Mouse (Mus musculus) liver, embryonic 14.5 days (tissue): ENCODE data around the gene Gm10964. TPM values are rescaled to one million over a fixed set of nuclear protein-coding genes. Genes with fewer than 3 reads are reported as not detected.

Experiments
- ATAC-seq: fragments of 200-750 bp; cut with Nextera tagmentation; 2 replicates; pipeline ENCODE4 v1.8.0; 2017; ENCODE audit warnings: moderate number of reproducible peaks, mild to moderate bottlenecking, moderate library complexity; ENCODE audit not compliant: insufficient read depth
- DNase-seq, 3 experiments: peaks; one replicate each; pipeline ENCODE4 v3.0.0-alpha.2; 2012 to 2013; ENCODE audit warnings: low read depth in 3 of 3, low spot score in 3 of 3
- H3K27ac ChIP-seq: fragments of 300-500 bp; sonication (generic); 2 replicates; pipeline ENCODE4 v1.5.1; 2014; ENCODE audit warnings: moderate library complexity, mild to moderate bottlenecking, control low read depth, inconsistent platforms
- H3K27me3 ChIP-seq: fragments of 300-500 bp; sonication (generic); 2 replicates; pipeline ENCODE4 v1.6.1; 2014; ENCODE audit warnings: mild to moderate bottlenecking, low read length, moderate library complexity; ENCODE audit not compliant: control insufficient read depth, insufficient read depth
- H3K36me3 ChIP-seq: fragments of 300-500 bp; sonication (generic); replicated peaks from 2 replicates; pipeline ENCODE4 v1.6.1; 2014; ENCODE audit warnings: low read depth; ENCODE audit not compliant: control insufficient read depth, insufficient read depth
- H3K4me1 ChIP-seq, 2 experiments: fragments of 200-500 bp in 1 of 2; fragments of 300-500 bp in 1 of 2; sonication (generic) in 1 of 2; replicated peaks; 2 replicates each; pipeline ENCODE4 v1.6.1; 2012 to 2014; ENCODE audit warnings: antibody characterized with exemption in 1 of 2, inconsistent platforms in 1 of 2, low read length in 1 of 2; ENCODE audit not compliant: control insufficient read depth in 2 of 2, insufficient read depth in 2 of 2
- H3K4me2 ChIP-seq: fragments of 300-500 bp; sonication (generic); 2 replicates; pipeline ENCODE4 v1.6.1; 2014; ENCODE audit warnings: low read depth, mild to moderate bottlenecking, control low read depth, moderate library complexity
- H3K4me3 ChIP-seq, 2 experiments: fragments of 200-500 bp in 1 of 2; fragments of 300-500 bp in 1 of 2; sonication (generic) in 1 of 2; 2 replicates each; pipeline ENCODE4 v1.5.1; 2012 to 2014; ENCODE audit warnings: low read depth in 2 of 2, low read length in 2 of 2, mild to moderate bottlenecking in 2 of 2, control low read depth in 1 of 2, inconsistent platforms in 1 of 2, moderate library complexity in 1 of 2; ENCODE audit not compliant: insufficient read depth in 1 of 2
- H3K9ac ChIP-seq: fragments of 300-500 bp; sonication (generic); replicated peaks from 2 replicates; pipeline ENCODE4 v1.6.1; 2014; ENCODE audit warnings: mild to moderate bottlenecking, control low read depth, moderate library complexity
- H3K9me3 ChIP-seq: fragments of 300-500 bp; sonication (generic); 2 replicates; pipeline ENCODE4 v1.6.1; 2016; ENCODE audit warnings: low read length, mixed read lengths; ENCODE audit not compliant: control insufficient read depth
- CTCF ChIP-seq: IDR thresholded peaks from 2 replicates; pipeline ENCODE4 v1.5.1; 2016; ENCODE audit warnings: antibody characterized with exemption, low read depth, control low read depth
- EP300 ChIP-seq: IDR thresholded peaks from 2 replicates; pipeline ENCODE4 v1.6.1; 2016; ENCODE audit warnings: antibody characterized with exemption, low read depth
- WGBS: fragments of 180-500 bp; shearing (Covaris S2); extraction: QIAGEN DNeasy Blood & Tissue Kit; methylation state at CpG from one replicate; pipeline ENCODE4 v1.1.7; 2014; ENCODE audit not compliant: insufficient replicate concordance; 5-methylcytosine and 5-hydroxymethylcytosine counted together
- polyA plus RNA-seq, 2 experiments: library from polyadenylated mRNA; depleted of rRNA in 1 of 2; stranded (reverse) in 1 of 2; unstranded in 1 of 2; fragments of >200 nt; fragmentation: Nextera tagmentation in 1 of 2; extraction: Ambion mirVana in 1 of 2; gene quantifications; 2 replicates each; pipeline versions ENCODE4 v1.2.1 to v1.2.3; 2012 to 2014

Gm10964 gene
- polyA plus RNA-seq, 2 experiments: not detected

GRCm38 (mm10) chr3:103740342-103740741, 1.2 kb downstream of the Gm10964 start:
- Histone ChIP-seq H3K27me3 (no peaks in the 10 kb centered on the region), H3K4me3 (no peak overlapping the region), H3K4me1 (no peaks in the 10 kb centered on the region; a peak in 2 of 4 replicates), H3K27ac (no peak overlapping the region), H3K36me3 (peaks cover 43% of the 10 kb centered on the region), H3K4me2 (no peak overlapping the region), H3K9me3 (no peaks in the 10 kb centered on the region), H3K9ac (no peak overlapping the region)
- ATAC-seq (no peak), DNase-seq (no peak)
- TF ChIP-seq CTCF (no peak), EP300 (no peak)
- WGBS: 71% methylated on average over 5 of the region's 5 CpGs

- no peak overlapping the region for H3K4me3 ChIP-seq
- no peak overlapping the region for H3K9ac ChIP-seq
- no peak for DNase-seq
- H3K36me3 ChIP-seq: peaks cover 70% of the 10 kb centered on the region
- TF ChIP-seq EP300 (no peak), CTCF (no peak)
- no peak overlapping the region for H3K4me2 ChIP-seq
- WGBS: 85% methylated on average over 6 of the region's 6 CpGs
- no peak for ATAC-seq
- no peaks in the 10 kb centered on the region for H3K4me1 ChIP-seq
- no peak overlapping the region for H3K27ac ChIP-seq
- no peaks in the 10 kb centered on the region for H3K9me3 ChIP-seq
- no peaks in the 10 kb centered on the region for H3K27me3 ChIP-seq
Observed at GRCm38 (mm10) chr3:103743208-103743607, 4.0 kb downstream of the Gm10964 start.

- Histone ChIP-seq H3K4me2 (no peak overlapping the region), H3K27ac (no peak overlapping the region), H3K4me1 (no peaks in the 10 kb centered on the region), H3K9me3 (no peaks in the 10 kb centered on the region), H3K27me3 (no peaks in the 10 kb centered on the region), H3K36me3 (peaks cover 88% of the 10 kb centered on the region), H3K9ac (no peak overlapping the region), H3K4me3 (no peak overlapping the region)
- ATAC-seq: no peak
- DNase-seq: no peak
- WGBS: 86% methylated on average over 14 of the region's 14 CpGs
- TF ChIP-seq EP300 (no peak), CTCF (no peak)
Observed at GRCm38 (mm10) chr3:103745001-103745770, 6.0 kb downstream of the Gm10964 start.

- 83% methylated on average over 5 of the region's 5 CpGs for WGBS
- no peak overlapping the region for H3K27ac ChIP-seq
- no peak overlapping the region for H3K9ac ChIP-seq
- no peaks in the 10 kb centered on the region for H3K9me3 ChIP-seq
- TF ChIP-seq EP300: no peak
- no peaks in the 10 kb centered on the region for H3K27me3 ChIP-seq
- H3K4me3 ChIP-seq: no peak overlapping the region
- H3K4me1 ChIP-seq: no peaks in the 10 kb centered on the region
- ATAC-seq (no peak), DNase-seq (no peak)
- H3K4me2 ChIP-seq: no peak overlapping the region
- H3K36me3 ChIP-seq: peaks cover 88% of the 10 kb centered on the region
Observed at GRCm38 (mm10) chr3:103746711-103747110, 7.5 kb downstream of the Gm10964 start.

GRCm38 (mm10) chr3:103751558-103751957, 12.4 kb downstream of the Gm10964 start:
- WGBS: 85% methylated on average over 2 of the region's 2 CpGs
- TF ChIP-seq CTCF (no peak), EP300 (no peak)
- DNase-seq (no peak), ATAC-seq (no peak)
- Histone ChIP-seq H3K9me3 (no peaks in the 10 kb centered on the region), H3K27me3 (no peaks in the 10 kb centered on the region), H3K36me3 (peaks cover 82% of the 10 kb centered on the region), H3K9ac (no peak overlapping the region), H3K4me1 (no peaks in the 10 kb centered on the region), H3K27ac (no peak overlapping the region), H3K4me3 (no peak overlapping the region), H3K4me2 (no peak overlapping the region)
